Mouse (Mus musculus) c-Kit-positive CD71-positive TER-119-positive erythroid progenitor cells, embryonic 14.5 days (primary cell): ENCODE results near the gene Cdh13.

ENCODE experiments used
- DNase-seq: peaks from one replicate; pipeline ENCODE4 v3.0.0-alpha.2; 2013; ENCODE audit warnings: low spot score

The Cdh13 gene

GRCm38 (mm10) chr8:118797127-118797526 lies 513.6 kb downstream of the Cdh13 start:
- no peak for DNase-seq

GRCm38 (mm10) chr8:118803168-118803567 lies 519.6 kb downstream of the Cdh13 start:
- no peak for DNase-seq

- DNase-seq, result no peak
Measured at GRCm38 (mm10) chr8:118809660-118810059, 526.1 kb downstream of the Cdh13 start.

- DNase-seq, result no peak
Measured at GRCm38 (mm10) chr8:118815055-118815454, 531.5 kb downstream of the Cdh13 start.

GRCm38 (mm10) chr8:118826761-118827160 lies 543.2 kb downstream of the Cdh13 start:
- DNase-seq, result no peak

GRCm38 (mm10) chr8:118827726-118828125 lies 544.2 kb downstream of the Cdh13 start:
- no peak for DNase-seq

- no peak for DNase-seq
Measured at GRCm38 (mm10) chr8:118830291-118830690, 546.8 kb downstream of the Cdh13 start.

- no peak for DNase-seq
Measured at GRCm38 (mm10) chr8:118831026-118831425, 547.5 kb downstream of the Cdh13 start.

GRCm38 (mm10) chr8:118838801-118839200 lies 555.3 kb downstream of the Cdh13 start:
- no peak for DNase-seq

GRCm38 (mm10) chr8:118845690-118846089 lies 562.2 kb downstream of the Cdh13 start:
- no peak for DNase-seq

GRCm38 (mm10) chr8:118848021-118848420 lies 564.5 kb downstream of the Cdh13 start:
- DNase-seq, result no peak

- no peak for DNase-seq
Measured at GRCm38 (mm10) chr8:118849515-118849914, 566.0 kb downstream of the Cdh13 start.

- peak; percentile 9 for DNase-seq
Measured at GRCm38 (mm10) chr8:118850381-118850780, 566.8 kb downstream of the Cdh13 start.

GRCm38 (mm10) chr8:118851361-118851760 lies 567.8 kb downstream of the Cdh13 start:
- no peak for DNase-seq

- DNase-seq, result no peak
Measured at GRCm38 (mm10) chr8:118852861-118853260, 569.3 kb downstream of the Cdh13 start.

- DNase-seq, result no peak
Measured at GRCm38 (mm10) chr8:118854656-118855055, 571.1 kb downstream of the Cdh13 start.

GRCm38 (mm10) chr8:118866332-118866731 lies 582.8 kb downstream of the Cdh13 start:
- no peak for DNase-seq

GRCm38 (mm10) chr8:118870711-118871110 lies 587.2 kb downstream of the Cdh13 start:
- no peak for DNase-seq

- DNase-seq, result no peak
Measured at GRCm38 (mm10) chr8:118879939-118880825, 596.6 kb downstream of the Cdh13 start.

- no peak for DNase-seq
Measured at GRCm38 (mm10) chr8:118884296-118884695, 600.8 kb downstream of the Cdh13 start.

GRCm38 (mm10) chr8:118884988-118885387 lies 601.5 kb downstream of the Cdh13 start:
- DNase-seq, result no peak

GRCm38 (mm10) chr8:118902402-118902801 lies 618.9 kb downstream of the Cdh13 start:
- DNase-seq, result no peak

GRCm38 (mm10) chr8:118916513-118916912 lies 633.0 kb downstream of the Cdh13 start:
- DNase-seq, result no peak

- no peak for DNase-seq
Measured at GRCm38 (mm10) chr8:118937412-118937811, 653.9 kb downstream of the Cdh13 start.
